Mouse (Mus musculus): ENCODE data around the gene Gpkow. TPM values are rescaled to one million over a fixed set of nuclear protein-coding genes. Genes with fewer than 3 reads are reported as not detected.

Gpkow gene
- polyA plus RNA-seq, 1 experiment from 2014 or later: 33.5 TPM

DNA sequence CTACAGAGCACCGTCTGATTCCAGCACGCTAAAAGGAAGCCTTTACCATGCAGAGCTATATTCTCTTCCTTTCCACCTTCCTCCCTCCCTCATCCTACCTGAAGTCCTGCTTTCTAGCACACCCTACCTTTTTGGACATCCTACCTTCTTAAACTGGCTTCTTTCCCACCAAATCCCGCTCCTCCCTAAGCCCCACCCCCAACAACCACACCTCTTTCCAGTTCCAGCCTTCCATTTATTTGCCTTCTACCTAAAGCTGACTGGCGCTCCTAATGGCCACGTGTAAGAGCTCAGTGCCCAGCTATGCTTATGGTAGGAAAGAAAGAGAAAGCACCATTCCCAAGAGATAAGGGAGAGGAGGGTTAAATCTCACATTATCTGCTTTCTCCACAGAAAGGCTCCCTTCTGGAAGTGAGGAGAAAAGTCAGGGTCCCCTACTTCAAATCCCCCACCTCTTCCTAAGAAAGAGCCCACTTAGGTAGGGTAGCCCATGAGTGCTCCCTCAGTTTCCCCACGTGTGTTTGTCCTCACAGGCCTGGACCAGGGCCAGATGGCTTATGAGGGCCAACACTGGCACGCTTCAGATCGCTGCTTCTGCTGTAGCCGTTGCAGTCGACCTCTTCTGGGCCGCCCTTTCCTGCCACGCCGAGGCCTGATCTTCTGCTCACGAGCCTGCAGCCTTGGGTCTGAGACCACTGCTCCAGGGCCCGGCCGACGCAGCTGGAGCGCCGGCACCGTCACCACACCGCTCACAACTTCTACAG, 31.0 kb upstream of the Gpkow start:
- no peak overlapping the region for H3K4me2 ChIP-seq (ENCODE audit: low read depth, low read length)

DNA sequence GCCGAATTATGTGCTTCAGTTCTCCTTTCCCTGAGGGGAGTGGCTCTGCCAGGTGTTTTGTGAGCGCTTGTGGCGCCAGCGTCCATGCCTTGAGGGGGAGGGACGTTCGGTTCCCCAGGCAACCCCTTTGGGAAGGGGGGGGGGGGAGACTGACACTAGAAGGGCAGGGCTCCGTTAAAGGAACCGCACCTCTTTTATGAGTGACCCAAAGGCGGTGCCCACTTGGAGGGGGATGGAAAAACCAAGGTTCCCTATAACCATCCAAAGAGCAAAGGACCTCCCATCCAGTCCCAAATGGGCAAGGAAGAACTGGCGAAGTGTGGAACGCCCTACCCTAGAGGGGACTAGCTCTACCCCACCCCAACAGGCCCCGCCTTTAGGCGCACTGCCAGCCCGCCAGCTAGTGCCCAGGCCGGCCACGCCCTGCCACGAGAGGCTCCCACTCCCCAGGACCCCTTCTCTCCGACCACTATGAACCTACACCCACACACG, 26.5 kb upstream of the Gpkow start:
- Histone ChIP-seq H3K27ac (ENCODE audit: low read length) (peak overlapping the region; percentile 83), H3K9ac (ENCODE audit: low read length) (peak overlapping the region; percentile 80), H3K4me2 (ENCODE audit: low read depth, low read length) (peak overlapping the region; percentile 51), H3K9me3 (replicated peaks; ENCODE audit: control insufficient read depth, low read length) (no peaks in the 10 kb centered on the region), H3K36me3 (ENCODE audit: control insufficient read depth, insufficient read depth) (peaks cover 8% of the 10 kb centered on the region; the same call in 1 of the 2 replicates), H3K4me1 (ENCODE audit: control insufficient read depth, insufficient read depth, low read length) (peaks cover 24% of the 10 kb centered on the region), H3K27me3 (ENCODE audit: control insufficient read depth, insufficient read depth, low read length) (no peaks in the 10 kb centered on the region), H3K4me3 (ENCODE audit: low read length) (peak overlapping the region; percentile 73)
- ATAC-seq (replicated peaks; ENCODE audit: extremely low read depth, insufficient read depth, low FRiP score): peak; percentile 73
- WGBS: 17% methylated on average over 19 of the region's 19 CpGs

More for the DNA sequence above, 31.0 kb upstream of the Gpkow start:
- Histone ChIP-seq H3K36me3 (ENCODE audit: control insufficient read depth, insufficient read depth) (peaks cover 8% of the 10 kb centered on the region; the same call in 1 of the 2 replicates), H3K27ac (ENCODE audit: low read length) (no peak overlapping the region), H3K9ac (ENCODE audit: low read length) (no peak overlapping the region), H3K4me1 (ENCODE audit: control insufficient read depth, insufficient read depth, low read length) (peaks cover 4% of the 10 kb centered on the region; the same call in 1 of the 2 replicates), H3K4me3 (ENCODE audit: low read length) (no peak overlapping the region), H3K9me3 (replicated peaks; ENCODE audit: control insufficient read depth, low read length) (no peaks in the 10 kb centered on the region), H3K27me3 (ENCODE audit: control insufficient read depth, insufficient read depth, low read length) (no peaks in the 10 kb centered on the region)
- no peak for ATAC-seq (replicated peaks; ENCODE audit: extremely low read depth, insufficient read depth, low FRiP score)
- WGBS: 67% methylated on average over 21 of the region's 21 CpGs

DNA sequence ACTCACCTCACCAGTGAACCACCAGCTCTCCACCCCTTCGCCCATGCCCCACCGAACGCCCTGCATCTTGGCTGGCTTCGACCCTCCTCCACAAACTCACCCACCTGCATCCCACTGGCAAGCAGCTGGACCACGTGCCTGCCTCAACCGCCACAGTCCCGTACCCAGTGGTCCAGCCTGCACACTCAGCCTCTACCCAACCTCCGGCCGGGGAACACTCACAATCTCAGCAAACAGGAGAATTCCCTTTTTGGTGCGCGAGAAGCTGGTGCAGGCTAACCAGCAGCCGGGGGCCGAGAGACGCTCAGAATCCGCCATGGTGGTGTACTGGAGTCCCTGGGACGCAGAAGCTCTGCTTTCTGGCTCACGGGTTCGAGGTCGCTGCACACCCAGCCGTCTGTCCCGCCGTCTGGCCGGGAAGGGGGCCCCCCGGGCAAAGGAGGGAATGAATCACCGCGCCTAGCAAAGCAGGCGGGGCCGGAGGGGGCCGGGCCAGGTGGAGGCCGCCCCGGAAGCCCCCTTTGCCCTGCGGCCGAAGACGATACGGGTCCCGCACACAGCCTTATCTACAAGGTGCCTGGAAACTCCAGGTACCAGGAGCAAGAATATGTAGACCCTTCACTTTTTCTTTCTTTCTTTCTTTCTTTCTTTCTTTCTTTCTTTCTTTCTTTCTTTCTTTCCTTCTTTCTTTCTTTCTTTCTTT, 25.9 kb upstream of the Gpkow start, which contains the start of gene Plp2:
Gene Plp2 (minus strand): TSS at position 470 of the 703 bp plus-strand sequence.
- WGBS: 12% methylated on average over 36 of the region's 36 CpGs
- peak; percentile 40 for ATAC-seq (replicated peaks; ENCODE audit: extremely low read depth, insufficient read depth, low FRiP score)

DNA sequence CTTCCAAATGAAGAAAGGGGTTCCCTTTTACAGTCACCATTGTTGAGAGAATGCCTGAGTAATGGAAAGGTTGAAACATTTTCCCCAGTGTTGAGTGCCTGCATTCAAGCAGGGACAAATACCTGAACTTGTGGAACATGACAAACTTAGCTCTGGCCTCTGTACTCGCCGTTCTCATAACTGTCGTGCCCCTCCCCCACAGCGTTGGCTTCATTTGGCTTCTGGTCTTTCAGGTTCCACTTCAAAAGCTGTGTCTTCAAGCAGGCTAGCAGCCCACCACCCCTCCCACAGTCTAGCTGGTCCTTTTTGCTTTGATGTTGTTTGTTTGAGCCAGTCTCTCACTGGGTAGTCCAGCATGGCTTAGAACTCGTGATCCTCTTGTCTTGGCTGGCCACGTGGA, 24.2 kb upstream of the Gpkow start:
- Histone ChIP-seq H3K4me2 (ENCODE audit: low read depth, low read length) (no peak overlapping the region), H3K27me3 (ENCODE audit: control insufficient read depth, insufficient read depth, low read length) (no peaks in the 10 kb centered on the region), H3K4me1 (ENCODE audit: control insufficient read depth, insufficient read depth, low read length) (peaks cover 24% of the 10 kb centered on the region), H3K9ac (ENCODE audit: low read length) (no peak overlapping the region), H3K27ac (ENCODE audit: low read length) (no peak overlapping the region), H3K4me3 (ENCODE audit: low read length) (no peak overlapping the region), H3K9me3 (replicated peaks; ENCODE audit: control insufficient read depth, low read length) (no peaks in the 10 kb centered on the region), H3K36me3 (ENCODE audit: control insufficient read depth, insufficient read depth) (0 out of 2 replicates have a peak, but pooled peaks cover 4% of the 10 kb centered on the region)
- no peak for ATAC-seq (replicated peaks; ENCODE audit: extremely low read depth, insufficient read depth, low FRiP score)
- WGBS: 36% methylated on average over 6 of the region's 6 CpGs

More for the DNA sequence above, 25.9 kb upstream of the Gpkow start, which contains the start of gene Plp2:
- Histone ChIP-seq H3K9ac (ENCODE audit: low read length) (peak within 1 kb of the TSS; percentile 80), H3K4me1 (ENCODE audit: control insufficient read depth, insufficient read depth, low read length) (peaks cover 24% of the 10 kb centered on the region), H3K27me3 (ENCODE audit: control insufficient read depth, insufficient read depth, low read length) (no peaks in the 10 kb centered on the region), H3K27ac (ENCODE audit: low read length) (peak within 1 kb of the TSS; percentile 83), H3K36me3 (ENCODE audit: control insufficient read depth, insufficient read depth) (peaks cover 8% of the 10 kb centered on the region; the same call in 1 of the 2 replicates), H3K4me2 (ENCODE audit: low read depth, low read length) (peak within 1 kb of the TSS; percentile 51), H3K9me3 (replicated peaks; ENCODE audit: control insufficient read depth, low read length) (no peaks in the 10 kb centered on the region), H3K4me3 (ENCODE audit: low read length) (peak within 1 kb of the TSS; percentile 73)

DNA sequence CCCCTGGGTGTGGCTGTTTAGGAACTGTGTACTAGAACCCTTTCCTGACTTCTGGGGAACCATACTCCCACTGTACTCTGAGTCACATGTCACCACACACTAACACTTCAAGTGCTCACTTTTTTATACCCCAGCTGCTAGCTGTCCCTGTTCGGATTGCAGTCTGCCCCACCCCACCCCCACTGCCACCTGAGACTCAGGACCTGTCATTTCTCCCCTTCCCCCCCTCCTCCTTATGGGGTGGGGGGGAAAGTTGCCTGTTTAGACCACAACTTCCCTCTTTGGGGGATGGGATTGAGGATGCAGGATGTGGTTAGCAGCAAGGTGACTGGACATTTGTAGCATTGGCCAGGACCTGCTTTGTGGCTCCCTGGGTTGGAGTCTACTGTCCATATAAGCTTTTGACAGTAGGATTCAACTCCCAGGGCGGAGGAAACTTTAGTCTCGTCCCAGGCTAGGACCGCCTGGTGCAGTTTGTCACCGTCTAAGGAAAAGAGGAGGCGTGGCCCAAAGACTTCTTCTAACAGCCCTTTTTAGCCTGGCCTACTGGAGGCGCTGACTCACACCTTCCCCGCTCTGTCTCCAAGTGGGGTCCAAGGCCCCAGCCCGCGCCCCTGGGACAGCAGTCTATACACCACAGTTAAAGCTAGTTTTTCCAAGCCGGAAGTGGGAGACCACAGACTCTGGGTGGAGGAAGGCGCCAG, 23.2 kb upstream of the Gpkow start:
- 21% methylated on average over 12 of the region's 12 CpGs for WGBS
- Histone ChIP-seq H3K27ac (ENCODE audit: low read length) (peak overlapping the region; percentile 55), H3K9ac (ENCODE audit: low read length) (0 out of 2 replicates have a peak overlapping the region, but pooled peaks have one; percentile 59), H3K4me2 (ENCODE audit: low read depth, low read length) (peak overlapping the region; percentile 62), H3K4me1 (ENCODE audit: control insufficient read depth, insufficient read depth, low read length) (peaks cover 24% of the 10 kb centered on the region), H3K27me3 (ENCODE audit: control insufficient read depth, insufficient read depth, low read length) (no peaks in the 10 kb centered on the region), H3K4me3 (ENCODE audit: low read length) (peak overlapping the region; percentile 45), H3K9me3 (replicated peaks; ENCODE audit: control insufficient read depth, low read length) (no peaks in the 10 kb centered on the region), H3K36me3 (ENCODE audit: control insufficient read depth, insufficient read depth) (0 out of 2 replicates have a peak, but pooled peaks cover 4% of the 10 kb centered on the region)
- no peak for ATAC-seq (replicated peaks; ENCODE audit: extremely low read depth, insufficient read depth, low FRiP score)

DNA sequence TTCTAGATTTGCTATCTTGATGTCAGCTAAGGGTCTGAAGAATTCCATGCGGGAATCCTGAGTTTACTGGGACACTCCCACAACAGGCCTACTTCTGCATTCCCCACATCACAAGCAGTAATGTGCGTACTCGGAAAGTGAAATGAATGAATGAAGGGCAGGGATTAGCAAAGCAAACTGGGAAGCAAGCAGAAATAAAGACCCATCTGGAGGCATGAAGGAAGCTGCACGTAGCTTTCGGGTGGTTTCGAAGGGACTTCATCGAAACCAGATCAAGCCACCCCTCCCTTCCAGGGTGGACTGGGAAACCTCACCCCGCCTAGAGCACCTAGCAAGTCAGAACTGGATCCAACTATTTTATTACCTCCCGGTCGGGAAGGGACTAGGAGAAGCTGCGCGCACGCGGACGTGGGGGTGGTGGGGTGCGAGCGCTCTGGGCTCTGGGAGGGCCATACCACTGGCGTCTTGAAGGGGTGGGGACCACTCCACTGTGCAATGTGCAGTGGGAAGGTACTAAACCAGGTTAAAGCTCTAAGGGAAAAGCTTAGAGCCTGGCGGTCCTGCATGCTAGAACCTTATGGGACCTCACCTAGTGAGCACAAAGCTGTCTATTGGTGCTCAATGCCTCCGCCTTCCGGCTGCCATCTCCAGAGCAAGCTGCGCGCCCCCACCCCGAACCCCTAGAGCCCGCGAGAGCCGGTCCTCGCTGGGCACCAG, 22.5 kb upstream of the Gpkow start:
- peak overlapping the region; percentile 59 for H3K9ac ChIP-seq (ENCODE audit: low read length)
- peaks cover 24% of the 10 kb centered on the region for H3K4me1 ChIP-seq (ENCODE audit: control insufficient read depth, insufficient read depth, low read length)
- H3K4me2 ChIP-seq (ENCODE audit: low read depth, low read length): peak overlapping the region; percentile 62
- peak overlapping the region; percentile 45 for H3K4me3 ChIP-seq (ENCODE audit: low read length)
- H3K27ac ChIP-seq (ENCODE audit: low read length): peak overlapping the region; percentile 55
- ATAC-seq (replicated peaks; ENCODE audit: extremely low read depth, insufficient read depth, low FRiP score): no peak
- no peaks in the 10 kb centered on the region for H3K27me3 ChIP-seq (ENCODE audit: control insufficient read depth, insufficient read depth, low read length)
- no peaks in the 10 kb centered on the region for H3K9me3 ChIP-seq (replicated peaks; ENCODE audit: control insufficient read depth, low read length)
- no peaks in the 10 kb centered on the region for H3K36me3 ChIP-seq (ENCODE audit: control insufficient read depth, insufficient read depth)
- WGBS: 16% methylated on average over 28 of the region's 28 CpGs

DNA sequence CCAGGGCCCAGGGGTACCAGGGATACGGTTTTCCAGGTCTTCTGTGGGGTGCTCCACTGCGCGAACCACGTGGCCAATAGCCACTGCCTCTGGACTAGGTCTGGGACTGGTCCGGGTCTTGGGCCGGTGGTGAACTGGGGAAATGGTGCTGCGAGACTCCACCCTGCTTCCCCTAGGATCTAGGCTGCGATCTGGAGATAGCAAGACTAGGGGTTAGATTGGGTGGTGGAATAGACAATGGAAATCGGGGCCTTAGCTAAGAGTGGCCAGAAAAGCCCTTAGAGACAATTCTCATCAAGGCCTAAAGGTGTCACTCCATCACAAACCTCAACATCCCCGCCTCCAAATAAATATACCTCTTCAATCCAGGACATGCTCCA, 21.9 kb upstream of the Gpkow start:
- H3K27me3 ChIP-seq (ENCODE audit: control insufficient read depth, insufficient read depth, low read length): no peaks in the 10 kb centered on the region
- peaks cover 24% of the 10 kb centered on the region for H3K4me1 ChIP-seq (ENCODE audit: control insufficient read depth, insufficient read depth, low read length)
- ATAC-seq (replicated peaks; ENCODE audit: extremely low read depth, insufficient read depth, low FRiP score): no peak
- 23% methylated on average over 10 of the region's 10 CpGs for WGBS
- H3K9me3 ChIP-seq (replicated peaks; ENCODE audit: control insufficient read depth, low read length): no peaks in the 10 kb centered on the region
- no peak overlapping the region for H3K27ac ChIP-seq (ENCODE audit: low read length)
- peak overlapping the region; percentile 62 for H3K4me2 ChIP-seq (ENCODE audit: low read depth, low read length)
- peak overlapping the region; percentile 59 for H3K9ac ChIP-seq (ENCODE audit: low read length)
- no peaks in the 10 kb centered on the region for H3K36me3 ChIP-seq (ENCODE audit: control insufficient read depth, insufficient read depth)
- peak overlapping the region; percentile 45 for H3K4me3 ChIP-seq (ENCODE audit: low read length)

DNA sequence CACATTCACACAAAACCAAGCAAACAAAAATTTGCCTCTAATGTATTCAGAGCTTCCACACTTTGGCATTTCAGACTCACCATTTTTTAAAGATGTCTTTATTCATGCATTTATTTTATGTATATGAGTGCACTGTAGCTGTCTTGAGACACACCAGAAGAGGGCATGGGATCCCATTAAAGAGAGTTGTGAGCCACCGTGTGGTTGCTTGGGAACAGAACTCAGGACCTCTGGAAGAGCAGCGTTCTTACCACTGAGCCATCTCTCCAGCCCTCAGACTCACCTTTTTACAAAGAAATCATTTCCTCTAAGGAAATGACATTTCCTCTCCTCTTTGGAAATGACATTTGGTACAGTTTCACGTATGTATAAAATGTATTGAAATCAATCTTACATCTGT, 17.9 kb upstream of the Gpkow start:
- H3K4me1 ChIP-seq (ENCODE audit: control insufficient read depth, insufficient read depth, low read length): peaks cover 7% of the 10 kb centered on the region
- no peak for ATAC-seq (replicated peaks; ENCODE audit: extremely low read depth, insufficient read depth, low FRiP score)
- no peak overlapping the region for H3K9ac ChIP-seq (ENCODE audit: low read length)
- no peaks in the 10 kb centered on the region for H3K27me3 ChIP-seq (ENCODE audit: control insufficient read depth, insufficient read depth, low read length)
- H3K4me3 ChIP-seq (ENCODE audit: low read length): no peak overlapping the region
- H3K36me3 ChIP-seq (ENCODE audit: control insufficient read depth, insufficient read depth): no peaks in the 10 kb centered on the region
- no peaks in the 10 kb centered on the region for H3K9me3 ChIP-seq (replicated peaks; ENCODE audit: control insufficient read depth, low read length)
- H3K4me2 ChIP-seq (ENCODE audit: low read depth, low read length): no peak overlapping the region
- WGBS: 37% methylated on average over 3 of the region's 3 CpGs
- H3K27ac ChIP-seq (ENCODE audit: low read length): no peak overlapping the region

Data from heart, embryonic 16.5 days (tissue).